Mouse (Mus musculus): ENCODE results near the gene Gm45808. TPM values are rescaled to one million over a fixed set of nuclear protein-coding genes. Genes with fewer than 3 reads are reported as not detected.
"Not testable (repeated sequence)": the region's sequence is repeated elsewhere in the genome, so short reads cannot be mapped to it uniquely, and the experiment has no call there.

Gene Gm45808
- polyA plus RNA-seq, 1 experiment: not detected

DNA sequence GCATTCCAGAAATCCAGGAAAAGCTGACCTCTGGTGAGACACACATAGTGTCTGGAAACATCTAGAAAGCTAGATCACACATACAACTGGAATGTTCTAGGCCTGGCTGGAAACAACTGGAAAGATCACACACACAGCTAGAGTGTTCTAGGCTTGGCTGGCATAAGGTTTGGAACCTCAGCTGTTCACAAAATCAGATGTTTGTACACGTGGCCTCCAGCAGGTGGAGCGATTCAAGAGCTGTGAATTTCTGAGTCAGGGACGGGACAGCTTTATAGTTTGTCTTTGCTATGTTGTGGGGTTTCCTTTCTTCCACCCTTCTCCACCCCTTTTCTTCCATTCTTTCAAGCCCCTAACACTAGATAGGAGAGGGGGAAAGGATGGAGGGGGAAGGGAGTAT lies 9.6 kb downstream of the Gm45808 start:
- Histone ChIP-seq H3K4me1 (peaks cover 25% of the 10 kb centered on the region), H3K9me3 (0 out of 2 replicates have a peak, but pooled peaks cover 3% of the 10 kb centered on the region), H3K4me3 (replicated peaks) (peak overlapping the region; percentile 7), H3K36me3 (replicated peaks; ENCODE audit: low read length) (no peaks in the 10 kb centered on the region), H3K27me3 (replicated peaks) (no peaks in the 10 kb centered on the region)
- TF ChIP-seq GATA1 (IDR thresholded peaks at IDR 0.05; ENCODE audit: borderline replicate concordance, low read length) (no peak), FLI1 (IDR thresholded peaks at IDR 0.05; ENCODE audit: low read length) (no peak)

DNA sequence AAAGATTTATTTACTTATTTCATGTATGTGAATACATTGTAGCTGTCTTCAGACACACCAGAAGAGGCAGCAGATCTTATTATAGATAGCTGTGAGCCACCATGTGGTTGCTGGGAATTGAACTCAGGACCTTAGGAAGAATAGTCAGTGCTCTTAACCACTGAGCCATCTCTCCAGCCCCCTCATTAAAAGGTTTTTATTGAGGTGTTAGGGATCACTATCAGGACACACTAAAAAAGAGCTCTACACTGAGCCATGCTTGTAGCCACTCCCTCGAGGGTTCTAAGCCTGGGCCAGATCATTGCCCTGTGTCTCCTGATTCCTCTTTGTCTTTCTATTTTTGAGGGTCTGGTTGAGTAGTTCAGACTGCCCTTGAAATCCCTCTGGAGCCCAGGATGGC lies 10.2 kb downstream of the Gm45808 start:
- Histone ChIP-seq H3K4me1 (peaks cover 24% of the 10 kb centered on the region), H3K4me3 (replicated peaks) (no peak overlapping the region), H3K36me3 (replicated peaks; ENCODE audit: low read length) (no peaks in the 10 kb centered on the region), H3K27me3 (replicated peaks) (no peaks in the 10 kb centered on the region), H3K9me3 (0 out of 2 replicates have a peak, but pooled peaks cover 3% of the 10 kb centered on the region)
- no peak for TF ChIP-seq FLI1 (IDR thresholded peaks at IDR 0.05; ENCODE audit: low read length)
- TF ChIP-seq GATA1 (IDR thresholded peaks at IDR 0.05; ENCODE audit: borderline replicate concordance, low read length): no peak

DNA sequence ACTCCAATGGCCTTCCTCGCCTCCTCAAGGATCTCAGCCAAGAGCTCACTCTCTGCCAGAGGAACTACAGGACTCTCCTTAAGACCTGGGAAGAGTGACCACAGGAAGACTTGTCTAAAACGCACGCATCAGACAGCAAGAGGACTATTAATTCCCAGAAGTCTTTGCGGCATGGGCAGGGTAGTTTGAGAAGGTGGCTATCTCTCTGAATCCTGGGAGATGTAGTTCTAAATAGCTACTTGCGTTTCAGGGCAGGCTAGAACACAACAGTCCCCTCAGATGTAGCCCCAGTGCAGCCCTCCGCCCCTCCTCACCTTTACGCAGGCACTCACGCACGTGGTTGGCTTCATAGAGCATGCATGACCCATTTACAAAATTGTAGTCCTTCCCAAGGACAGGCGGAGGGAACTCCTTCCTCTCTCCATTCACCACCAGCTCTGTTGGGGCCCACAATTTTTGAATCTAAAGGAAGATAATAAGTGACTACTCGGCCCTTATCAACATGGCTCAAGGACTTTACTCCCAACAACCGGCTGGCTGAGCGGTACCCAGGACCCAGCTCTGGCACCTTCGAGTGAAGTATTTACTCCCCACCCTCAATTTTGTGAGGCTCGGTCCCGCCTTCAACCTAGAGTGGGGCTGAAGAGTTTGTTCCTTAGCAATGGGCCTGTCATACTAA lies 11.2 kb downstream of the Gm45808 start:
- H3K27me3 ChIP-seq (replicated peaks): no peaks in the 10 kb centered on the region
- H3K9me3 ChIP-seq: 0 out of 2 replicates have a peak, but pooled peaks cover 3% of the 10 kb centered on the region
- H3K4me3 ChIP-seq (replicated peaks): peak overlapping the region; percentile 72
- H3K4me1 ChIP-seq: peaks cover 32% of the 10 kb centered on the region
- TF ChIP-seq GATA1 (IDR thresholded peaks at IDR 0.05; ENCODE audit: borderline replicate concordance, low read length): no peak
- no peak for TF ChIP-seq FLI1 (IDR thresholded peaks at IDR 0.05; ENCODE audit: low read length)
- no peaks in the 10 kb centered on the region for H3K36me3 ChIP-seq (replicated peaks; ENCODE audit: low read length)

DNA sequence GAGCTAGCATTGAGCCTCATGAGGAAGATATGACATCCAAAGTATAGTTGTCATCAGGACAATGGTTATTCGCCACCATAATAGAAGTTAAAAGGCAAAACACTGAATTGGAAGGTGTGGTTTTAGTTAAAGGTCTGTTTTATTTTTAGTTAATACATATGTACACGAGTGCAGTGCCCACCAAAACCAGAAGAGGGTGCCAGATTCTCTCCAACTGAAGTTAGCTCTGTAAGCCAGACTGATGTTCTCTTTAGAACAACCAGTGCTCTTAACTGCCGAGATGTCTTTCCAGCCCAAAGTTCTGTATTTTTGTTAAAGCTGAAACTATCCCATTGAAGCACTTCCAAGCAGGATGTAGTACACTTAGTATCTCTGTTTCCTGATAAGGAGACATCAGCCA lies 15.7 kb downstream of the Gm45808 start:
- TF ChIP-seq FLI1 (IDR thresholded peaks at IDR 0.05; ENCODE audit: low read length) (no peak), GATA1 (IDR thresholded peaks at IDR 0.05; ENCODE audit: borderline replicate concordance, low read length) (no peak)
- Histone ChIP-seq H3K4me3 (replicated peaks) (peak overlapping the region; percentile 9), H3K27me3 (replicated peaks) (no peaks in the 10 kb centered on the region), H3K4me1 (peaks cover 45% of the 10 kb centered on the region), H3K36me3 (replicated peaks; ENCODE audit: low read length) (peaks cover 4% of the 10 kb centered on the region), H3K9me3 (peaks cover 3% of the 10 kb centered on the region; the same call in 1 of the 2 replicates)

DNA sequence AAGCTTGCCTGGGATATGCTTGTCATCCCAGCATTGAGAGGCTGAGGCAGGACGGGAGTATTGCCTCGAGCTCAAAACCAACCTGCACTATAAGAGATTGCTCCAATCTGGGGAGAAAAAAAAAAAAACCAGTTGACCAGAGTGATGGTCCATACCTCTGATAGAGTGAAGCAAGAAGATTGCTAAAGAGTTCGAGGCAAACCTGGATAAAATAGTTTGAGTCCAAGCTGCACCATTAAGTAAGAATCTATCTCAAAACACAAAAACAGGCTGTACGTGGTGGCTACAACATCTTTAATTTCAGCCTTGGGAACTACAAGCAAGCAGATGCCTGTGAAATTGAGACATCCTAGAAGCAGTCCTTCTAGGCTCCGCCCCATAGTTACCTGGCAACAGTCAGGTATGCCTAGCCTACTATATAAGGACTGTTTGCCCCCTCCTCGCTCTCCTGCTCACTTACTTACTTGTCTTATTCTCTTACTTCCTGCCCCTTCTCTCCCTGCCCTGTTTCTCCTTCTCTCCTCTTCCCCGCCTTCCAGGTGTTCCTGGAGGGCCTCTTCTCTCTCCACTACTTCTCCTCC lies 19.4 kb downstream of the Gm45808 start:
- Histone ChIP-seq H3K9me3 (no peaks in the 10 kb centered on the region; the same call in 1 of the 2 replicates), H3K27me3 (replicated peaks) (no peaks in the 10 kb centered on the region), H3K36me3 (replicated peaks; ENCODE audit: low read length) (peaks cover 39% of the 10 kb centered on the region), H3K4me3 (replicated peaks) (peak overlapping the region; percentile 96), H3K4me1 (peaks cover 71% of the 10 kb centered on the region)
- TF ChIP-seq FLI1 (IDR thresholded peaks at IDR 0.05; ENCODE audit: low read length): no peak
- no peak for TF ChIP-seq GATA1 (IDR thresholded peaks at IDR 0.05; ENCODE audit: borderline replicate concordance, low read length)

DNA sequence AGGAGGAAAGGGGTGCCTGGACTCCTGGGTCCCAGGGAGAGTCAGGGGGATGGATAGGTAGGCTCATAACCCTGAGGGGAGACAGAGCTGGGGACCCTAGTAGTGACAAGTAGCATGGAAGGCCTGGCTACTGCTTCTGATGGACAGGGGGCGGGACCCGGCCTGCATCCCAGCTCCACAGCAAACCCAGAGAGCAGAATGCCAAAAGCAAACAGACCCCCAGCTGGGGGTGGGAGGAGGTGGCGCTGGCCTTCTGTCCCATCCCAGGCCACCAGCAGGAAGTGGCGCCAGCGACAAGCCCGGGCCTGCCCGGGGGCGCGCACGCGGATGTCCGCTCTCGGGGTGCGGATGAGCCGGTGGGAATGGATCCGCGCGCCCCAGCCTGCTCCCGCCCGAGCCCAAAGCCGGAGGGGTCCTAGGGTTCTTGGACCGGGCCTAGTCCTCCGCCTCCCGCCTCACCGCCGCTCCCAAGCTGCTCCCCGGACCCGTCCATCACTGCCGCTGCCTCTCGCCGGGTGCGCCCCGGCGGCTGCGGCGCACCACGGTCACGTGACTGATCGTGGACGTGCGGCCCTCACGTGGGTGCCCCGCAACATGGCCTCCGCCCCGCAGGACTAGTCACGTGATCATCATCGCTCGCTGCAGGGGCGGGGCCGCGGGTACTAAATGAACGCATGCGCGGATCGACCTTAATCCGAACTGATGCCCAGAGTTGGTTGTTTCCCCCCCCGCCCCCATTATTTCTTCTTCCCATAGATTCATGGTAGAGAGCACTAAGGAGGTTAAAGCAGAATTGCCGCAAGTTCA lies 20.1 kb downstream of the Gm45808 start, which contains the start of gene Bax:
TSS of gene Bax (minus strand) at position 616 of the 807 bp plus-strand sequence.
- Histone ChIP-seq H3K4me1 (peaks cover 73% of the 10 kb centered on the region), H3K27me3 (replicated peaks) (no peaks in the 10 kb centered on the region), H3K9me3 (no peaks in the 10 kb centered on the region; the same call in 1 of the 2 replicates), H3K36me3 (replicated peaks; ENCODE audit: low read length) (peaks cover 46% of the 10 kb centered on the region), H3K4me3 (replicated peaks) (peak within 1 kb of the TSS; percentile 96)
- TF ChIP-seq FLI1 (IDR thresholded peaks at IDR 0.05; ENCODE audit: low read length): no peak
- TF ChIP-seq GATA1 (IDR thresholded peaks at IDR 0.05; ENCODE audit: borderline replicate concordance, low read length): no peak

DNA sequence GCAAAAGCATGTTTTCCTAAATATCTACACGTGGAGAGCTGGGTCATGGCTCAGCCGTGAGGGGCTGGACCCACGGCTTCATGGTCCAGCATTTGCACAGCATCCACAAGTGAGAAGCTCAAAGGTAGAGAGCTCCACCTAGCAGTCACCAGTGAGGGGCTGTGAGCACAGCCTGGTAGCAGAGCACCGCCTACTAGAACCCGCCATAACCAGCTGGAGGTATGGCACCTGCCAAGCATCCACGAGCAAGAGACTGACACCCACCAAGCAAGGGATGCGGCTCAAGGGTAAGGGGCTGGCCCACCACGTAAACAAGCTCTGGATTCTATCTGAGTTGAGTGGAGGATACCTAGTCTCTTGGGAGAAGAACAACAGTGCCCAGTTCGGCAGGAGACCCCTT lies 21.1 kb downstream of the Gm45808 start:
- Histone ChIP-seq H3K4me3 (replicated peaks) (peak overlapping the region; percentile 96), H3K9me3 (no peaks in the 10 kb centered on the region; the same call in 1 of the 2 replicates), H3K27me3 (replicated peaks) (no peaks in the 10 kb centered on the region), H3K4me1 (peaks cover 73% of the 10 kb centered on the region), H3K36me3 (replicated peaks; ENCODE audit: low read length) (peaks cover 52% of the 10 kb centered on the region)
- TF ChIP-seq FLI1 (IDR thresholded peaks at IDR 0.05; ENCODE audit: low read length): no peak
- no peak for TF ChIP-seq GATA1 (IDR thresholded peaks at IDR 0.05; ENCODE audit: borderline replicate concordance, low read length)

DNA sequence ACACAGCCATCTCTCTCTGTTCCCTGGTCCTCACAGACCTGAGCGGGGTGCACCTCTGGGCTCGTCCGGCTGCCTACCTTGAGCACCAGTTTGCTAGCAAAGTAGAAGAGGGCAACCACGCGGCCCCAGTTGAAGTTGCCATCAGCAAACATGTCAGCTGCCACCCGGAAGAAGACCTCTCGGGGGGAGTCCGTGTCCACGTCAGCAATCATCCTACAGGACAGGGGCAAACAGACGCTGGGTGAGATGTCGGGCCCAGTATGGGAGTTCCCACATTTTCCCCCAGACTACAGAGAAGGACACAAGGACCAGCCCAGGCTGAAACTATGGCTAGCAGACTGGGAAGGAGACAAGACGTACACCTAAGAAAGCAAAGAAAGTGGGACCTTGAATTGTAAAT lies 21.5 kb downstream of the Gm45808 start:
- H3K36me3 ChIP-seq (replicated peaks; ENCODE audit: low read length): peaks cover 56% of the 10 kb centered on the region
- no peaks in the 10 kb centered on the region; the same call in 1 of the 2 replicates for H3K9me3 ChIP-seq
- peaks cover 77% of the 10 kb centered on the region for H3K4me1 ChIP-seq
- H3K27me3 ChIP-seq (replicated peaks): no peaks in the 10 kb centered on the region
- TF ChIP-seq FLI1 (IDR thresholded peaks at IDR 0.05; ENCODE audit: low read length) (no peak), GATA1 (IDR thresholded peaks at IDR 0.05; ENCODE audit: borderline replicate concordance, low read length) (no peak)
- H3K4me3 ChIP-seq (replicated peaks): peak overlapping the region; percentile 96

DNA sequence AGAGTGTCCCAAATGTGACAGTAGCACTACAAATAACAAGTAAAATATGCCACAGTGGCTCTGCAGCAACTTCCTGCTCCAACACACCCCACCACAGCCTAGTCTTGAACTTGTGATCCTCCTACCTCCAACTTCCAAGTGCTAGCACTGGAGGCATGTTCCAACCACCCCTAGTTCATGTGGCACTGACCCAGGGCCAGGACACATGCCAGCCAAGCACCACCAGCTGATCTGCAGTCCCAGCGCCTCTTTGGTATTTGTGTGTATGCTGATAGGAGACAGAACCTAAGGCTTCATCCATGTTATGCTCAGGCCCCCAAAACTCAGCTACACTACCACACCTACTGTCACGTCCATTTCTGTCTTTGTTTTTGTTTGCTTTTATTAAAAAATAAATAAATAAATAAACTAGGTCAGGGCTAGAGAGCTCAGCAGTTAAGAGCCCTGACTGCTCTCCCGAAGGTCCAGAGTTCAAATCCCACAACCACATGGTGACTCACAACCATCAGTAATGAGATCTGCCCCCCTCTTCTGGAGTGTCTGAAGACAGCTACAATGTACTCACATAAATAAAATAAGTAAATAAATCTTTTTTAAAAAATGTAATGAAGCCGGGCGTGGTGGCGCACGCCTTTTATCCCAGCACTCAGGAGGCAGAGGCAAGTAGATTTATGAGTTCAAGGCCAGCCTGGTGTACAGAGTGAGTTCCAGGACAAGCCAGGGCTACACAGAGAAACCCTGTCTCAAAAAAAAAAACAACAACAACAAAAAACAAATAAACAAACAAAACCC lies 22.4 kb downstream of the Gm45808 start:
- no peaks in the 10 kb centered on the region for H3K27me3 ChIP-seq (replicated peaks)
- no peak for TF ChIP-seq GATA1 (IDR thresholded peaks at IDR 0.05; ENCODE audit: borderline replicate concordance, low read length)
- no peak for TF ChIP-seq FLI1 (IDR thresholded peaks at IDR 0.05; ENCODE audit: low read length)
- peak overlapping the region; percentile 84 for H3K4me3 ChIP-seq (replicated peaks)
- peaks cover 78% of the 10 kb centered on the region for H3K4me1 ChIP-seq
- H3K36me3 ChIP-seq (replicated peaks; ENCODE audit: low read length): peaks cover 58% of the 10 kb centered on the region
- no peaks in the 10 kb centered on the region; the same call in 1 of the 2 replicates for H3K9me3 ChIP-seq

DNA sequence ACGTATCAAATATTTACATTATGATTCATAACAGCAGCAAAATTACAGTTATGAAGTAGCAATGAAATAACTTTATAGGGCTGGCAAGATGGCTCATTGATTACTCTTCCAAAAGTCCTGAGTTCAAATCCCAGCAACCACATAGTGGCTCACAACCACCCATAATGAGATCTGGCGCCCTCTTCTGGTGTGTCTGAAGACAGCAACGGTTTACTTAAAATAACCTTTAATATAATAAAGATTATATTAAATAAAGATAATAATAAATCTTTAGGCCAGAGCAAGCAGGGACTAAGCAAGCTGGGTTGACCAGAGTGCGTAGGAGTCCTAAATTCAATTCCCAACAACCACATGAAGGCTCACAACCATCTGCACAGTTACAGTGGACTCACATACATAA lies 23.7 kb downstream of the Gm45808 start:
- H3K9me3 ChIP-seq; H3K4me3 ChIP-seq (replicated peaks); H3K27me3 ChIP-seq (replicated peaks): not testable (repeated sequence)
- Histone ChIP-seq H3K4me1 (peaks cover 74% of the 10 kb centered on the region), H3K36me3 (replicated peaks; ENCODE audit: low read length) (peaks cover 70% of the 10 kb centered on the region)

All from megakaryocyte, embryonic 14.5 days (primary cell).